Comparison of ENCODE assay signal across 8 mouse cellular contexts in the genomic region with DNA sequence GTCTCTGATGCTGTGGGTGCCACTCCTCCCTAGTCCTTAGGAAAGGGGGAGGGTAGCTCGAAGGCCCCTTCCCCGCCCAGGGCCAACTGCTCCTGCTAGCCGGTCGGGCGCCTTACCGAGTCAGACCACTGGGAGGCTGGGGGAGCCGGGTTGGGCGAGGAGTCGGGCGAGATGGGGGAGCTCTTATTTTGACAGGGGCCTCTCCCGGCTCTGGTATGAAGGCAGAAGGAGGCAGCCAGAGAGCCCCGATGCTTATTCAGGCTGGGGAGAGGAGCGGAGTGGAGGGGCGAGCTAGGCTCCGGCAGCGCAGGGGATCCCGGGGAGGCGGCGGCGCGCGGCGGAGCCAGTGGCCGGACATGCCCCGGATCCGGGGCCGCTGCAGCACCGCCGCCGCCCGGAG. TPM values are rescaled to one million over a fixed set of nuclear protein-coding genes. Genes with fewer than 3 reads are reported as not detected.
A peak's percentile ranks its signal among the peaks of the same experiment; 100 is the strongest.
DNase-seq lines count a peak whose midpoint lies in the region; ATAC-seq and TF ChIP-seq lines count a peak whose summit lies in the region.

A gene (plus strand): TSS at position 274 of the 400 bp plus-strand sequence.

- WGBS in forebrain, embryonic 11.5 days: 0% methylated on average over 31 of the region's 31 CpGs
- 0% methylated on average over 31 of the region's 31 CpGs for WGBS in heart, embryonic 15.5 days
- 0% methylated on average over 31 of the region's 31 CpGs for WGBS in liver, embryonic 14.5 days (ENCODE audit: insufficient replicate concordance)
- under 1% methylated on average over 28 of the region's 31 CpGs for WGBS in stomach, embryonic 15.5 days

- peak within 1 kb of the TSS; percentile 90 for H3K27ac ChIP-seq in forebrain, embryonic 11.5 days (ENCODE audit: low read depth, low read length)
- H3K27ac ChIP-seq in heart, embryonic 15.5 days: peak within 1 kb of the TSS; percentile 93
- H3K27ac ChIP-seq in liver, embryonic 14.5 days: no peak within 1 kb of the TSS
- H3K27ac ChIP-seq in stomach, embryonic 15.5 days: peak within 1 kb of the TSS; percentile 97

- peak; percentile 63 for ATAC-seq in forebrain, embryonic 11.5 days (replicated peaks; ENCODE audit: low FRiP score)
- ATAC-seq in heart, embryonic 15.5 days (replicated peaks; ENCODE audit: insufficient number of reproducible peaks, insufficient read depth, low FRiP score, low read depth): peak; percentile 53
- peak; percentile 38 for ATAC-seq in liver, embryonic 14.5 days (ENCODE audit: insufficient read depth)
- peak; percentile 44; the same call in 1 of the 2 replicates for ATAC-seq in stomach, embryonic 15.5 days (ENCODE audit: insufficient read depth, low FRiP score, low read depth)

- TF ChIP-seq POLR2A in brain, embryonic 14.5 days (IDR thresholded peaks at IDR 0.05; ENCODE audit: borderline replicate concordance, extremely low read depth, insufficient read depth, insufficient read length, poor library complexity, severe bottlenecking): peak; percentile 78

- no peaks in the 10 kb centered on the region for H3K9me3 ChIP-seq in forebrain, embryonic 11.5 days (ENCODE audit: control insufficient read depth, low read length)
- no peaks in the 10 kb centered on the region for H3K9me3 ChIP-seq in heart, embryonic 15.5 days (replicated peaks)
- no peaks in the 10 kb centered on the region for H3K9me3 ChIP-seq in liver, embryonic 14.5 days (ENCODE audit: control insufficient read depth, low read length)
- H3K9me3 ChIP-seq in stomach, embryonic 15.5 days: no peaks in the 10 kb centered on the region

- peak; percentile 80 for TF ChIP-seq CTCF in brain, embryonic 14.5 days (IDR thresholded peaks at IDR 0.05; ENCODE audit: borderline replicate concordance, extremely low read depth, insufficient read depth, insufficient read length)
- TF ChIP-seq CTCF in liver, embryonic 14.5 days (IDR thresholded peaks at IDR 0.05; ENCODE audit: low read depth): peak; percentile 70

- no peak for TF ChIP-seq EP300 in liver, embryonic 14.5 days (IDR thresholded peaks at IDR 0.05; ENCODE audit: low read depth)

- H3K4me1 ChIP-seq in forebrain, embryonic 11.5 days (replicated peaks; ENCODE audit: control insufficient read depth, insufficient read depth, low read length): peaks cover 32% of the 10 kb centered on the region
- H3K4me1 ChIP-seq in heart, embryonic 15.5 days (replicated peaks): peaks cover 57% of the 10 kb centered on the region
- H3K4me1 ChIP-seq in liver, embryonic 14.5 days (replicated peaks; ENCODE audit: control insufficient read depth in 2 of 2, insufficient read depth in 2 of 2, low read length in 1 of 2): peaks cover 0 to 11% of the 10 kb centered on the region in 2 experiments; a peak in 3 of 4 replicates
- H3K4me1 ChIP-seq in stomach, embryonic 15.5 days: peaks cover 48% of the 10 kb centered on the region

- DNase-seq in CD4-positive, CD25-positive, alpha-beta regulatory T cell, adult 2 months (ENCODE audit: low read depth, low spot score): peak; percentile 92
- peak; percentile 98 for DNase-seq in brain, embryonic 14.5 days (ENCODE audit: low read depth)
- peak; percentile 98 for DNase-seq in forebrain, embryonic 11.5 days (ENCODE audit: low spot score)
- DNase-seq in kidney, postnatal 25 days: peak; percentile 94 to 97
- peak; percentile 49 to 57 (median 55) for DNase-seq in liver, embryonic 14.5 days (ENCODE audit: low read depth in 3 of 3, low spot score in 3 of 3)
- peak; percentile 97 for DNase-seq in neural tube, embryonic 10.5 days (ENCODE audit: extremely low spot score, low spot score)

- no peaks in the 10 kb centered on the region for H3K36me3 ChIP-seq in forebrain, embryonic 11.5 days (ENCODE audit: control insufficient read depth, insufficient read depth, low read length)
- H3K36me3 ChIP-seq in heart, embryonic 15.5 days: no peaks in the 10 kb centered on the region
- H3K36me3 ChIP-seq in liver, embryonic 14.5 days (replicated peaks; ENCODE audit: control insufficient read depth, insufficient read depth, low read depth): no peaks in the 10 kb centered on the region
- no peaks in the 10 kb centered on the region for H3K36me3 ChIP-seq in stomach, embryonic 15.5 days

- H3K4me2 ChIP-seq in forebrain, embryonic 11.5 days (ENCODE audit: low read depth, low read length, severe bottlenecking): peak within 1 kb of the TSS; percentile 89
- peak within 1 kb of the TSS; percentile 85 for H3K4me2 ChIP-seq in heart, embryonic 15.5 days
- peak within 1 kb of the TSS; percentile 68 for H3K4me2 ChIP-seq in liver, embryonic 14.5 days (ENCODE audit: low read depth)
- H3K4me2 ChIP-seq in stomach, embryonic 15.5 days: peak within 1 kb of the TSS; percentile 69

- H3K27me3 ChIP-seq in forebrain, embryonic 11.5 days (ENCODE audit: control insufficient read depth, insufficient read depth, low read length): no peaks in the 10 kb centered on the region
- no peaks in the 10 kb centered on the region for H3K27me3 ChIP-seq in heart, embryonic 15.5 days
- peaks cover 42% of the 10 kb centered on the region for H3K27me3 ChIP-seq in liver, embryonic 14.5 days (ENCODE audit: control insufficient read depth, insufficient read depth, low read length)
- no peaks in the 10 kb centered on the region for H3K27me3 ChIP-seq in stomach, embryonic 15.5 days (replicated peaks)

- H3K4me3 ChIP-seq in forebrain, embryonic 11.5 days (ENCODE audit: low read depth, low read length): peak within 1 kb of the TSS; percentile 96
- peak within 1 kb of the TSS; percentile 87 for H3K4me3 ChIP-seq in heart, embryonic 15.5 days
- peak within 1 kb of the TSS; percentile 68 to 71 for H3K4me3 ChIP-seq in liver, embryonic 14.5 days (ENCODE audit: insufficient read depth in 1 of 2, low read depth in 2 of 2, low read length in 2 of 2)
- peak within 1 kb of the TSS; percentile 96 for H3K4me3 ChIP-seq in stomach, embryonic 15.5 days (replicated peaks)

- peak within 1 kb of the TSS; percentile 89 for H3K9ac ChIP-seq in forebrain, embryonic 11.5 days (ENCODE audit: low read length)
- peak within 1 kb of the TSS; percentile 97 for H3K9ac ChIP-seq in heart, embryonic 15.5 days
- peak within 1 kb of the TSS; percentile 47 for H3K9ac ChIP-seq in liver, embryonic 14.5 days (replicated peaks)
- H3K9ac ChIP-seq in stomach, embryonic 15.5 days: peak within 1 kb of the TSS; percentile 93

RNA-seq across cellular contexts. Expression of the gene that starts here (rescaled TPM):
- polyA plus RNA-seq in brain, embryonic 14.5 days (2012; rRNA removed): 14.4 and 35.5 TPM in 2 replicates
- polyA plus RNA-seq in forebrain, embryonic 11.5 days (2014; fragmentation: Nextera tagmentation; extraction: Ambion mirVana): 8.7 and 10.6 TPM in 2 replicates
- polyA plus RNA-seq in heart, embryonic 15.5 days (2015; fragmentation: Nextera tagmentation; extraction: Ambion mirVana): 9.1 and 12.6 TPM in 2 replicates
- 1.6 and 1.9 TPM in 2 replicates for polyA plus RNA-seq in liver, embryonic 14.5 days (2012; rRNA removed)
- 1.0 and 1.5 TPM in 2 replicates for polyA plus RNA-seq in liver, embryonic 14.5 days (2014; fragmentation: Nextera tagmentation; extraction: Ambion mirVana)
- 12.0 and 12.1 TPM in 2 replicates for polyA plus RNA-seq in stomach, embryonic 15.5 days (2015; fragmentation: Nextera tagmentation; extraction: Ambion mirVana)

Comparison
In these comparisons a context has a peak if more than half of its experiments do, and no peak if none do; other contexts are left out.
1. H3K9ac ChIP-seq: peak in every context shown above with its lines; median percentile 97 in heart, embryonic 15.5 days; 93 in stomach, embryonic 15.5 days; 89 in forebrain, embryonic 11.5 days; 47 in liver, embryonic 14.5 days.